Mouse (Mus musculus) embryonic facial prominence, embryonic 13.5 days (tissue): ENCODE measurements around the gene Hist1h3f. TPM values are rescaled to one million over a fixed set of nuclear protein-coding genes. Genes with fewer than 3 reads are reported as not detected.
A peak's percentile ranks its signal among the peaks of the same experiment; 100 is the strongest.
"Not testable (repeated sequence)": the region's sequence is repeated elsewhere in the genome, so short reads cannot be mapped to it uniquely, and the experiment has no call there.

ENCODE experiments used
- ATAC-seq: fragments of 200-750 bp; cut with Nextera tagmentation; 2 replicates; pipeline ENCODE4 v1.8.0; 2017; ENCODE audit warnings: low read depth; ENCODE audit not compliant: insufficient number of reproducible peaks, insufficient read depth, low FRiP score, low TSS enrichment
- H3K27ac ChIP-seq: fragments of 300-500 bp; sonication (generic); 2 replicates; pipeline ENCODE4 v1.5.1; 2015; ENCODE audit warnings: moderate library complexity, mild to moderate bottlenecking, inconsistent platforms
- H3K27me3 ChIP-seq: fragments of 300-500 bp; sonication (generic); 2 replicates; pipeline ENCODE4 v1.6.1; 2015; ENCODE audit warnings: mild to moderate bottlenecking, inconsistent platforms
- H3K36me3 ChIP-seq: fragments of 300-500 bp; sonication (generic); 2 replicates; pipeline ENCODE4 v1.6.1; 2015; ENCODE audit warnings: mild to moderate bottlenecking, inconsistent platforms
- H3K4me1 ChIP-seq: fragments of 300-500 bp; sonication (generic); 2 replicates; pipeline ENCODE4 v1.6.1; 2015; ENCODE audit warnings: inconsistent platforms
- H3K4me2 ChIP-seq: fragments of 300-500 bp; sonication (generic); 2 replicates; pipeline ENCODE4 v1.6.1; 2015; ENCODE audit warnings: moderate library complexity, mild to moderate bottlenecking, inconsistent platforms
- H3K4me3 ChIP-seq: fragments of 300-500 bp; sonication (generic); 2 replicates; pipeline ENCODE4 v1.5.1; 2015; ENCODE audit warnings: mild to moderate bottlenecking, inconsistent platforms
- H3K9ac ChIP-seq: fragments of 300-500 bp; sonication (generic); 2 replicates; pipeline ENCODE4 v1.6.1; 2015; ENCODE audit warnings: mild to moderate bottlenecking, inconsistent platforms
- H3K9me3 ChIP-seq: fragments of 300-500 bp; sonication (generic); 2 replicates; pipeline ENCODE4 v1.6.1; 2016; ENCODE audit warnings: inconsistent platforms
- WGBS: fragments of 180-500 bp; shearing (Covaris S2); methylation state at CpG from one replicate; pipeline ENCODE4 v1.1.7; 2015; ENCODE audit warnings: mixed read lengths; 5-methylcytosine and 5-hydroxymethylcytosine counted together
- polyA plus RNA-seq: library from polyadenylated mRNA; unstranded; fragments of >200 nt; fragmentation: Nextera tagmentation; extraction: Ambion mirVana; gene quantifications from 2 replicates; pipeline ENCODE4 v1.2.1, GENCODE M21; 2015

Gene Hist1h3f
- polyA plus RNA-seq, 1 experiment from 2014 or later: 1.2 TPM

DNA sequence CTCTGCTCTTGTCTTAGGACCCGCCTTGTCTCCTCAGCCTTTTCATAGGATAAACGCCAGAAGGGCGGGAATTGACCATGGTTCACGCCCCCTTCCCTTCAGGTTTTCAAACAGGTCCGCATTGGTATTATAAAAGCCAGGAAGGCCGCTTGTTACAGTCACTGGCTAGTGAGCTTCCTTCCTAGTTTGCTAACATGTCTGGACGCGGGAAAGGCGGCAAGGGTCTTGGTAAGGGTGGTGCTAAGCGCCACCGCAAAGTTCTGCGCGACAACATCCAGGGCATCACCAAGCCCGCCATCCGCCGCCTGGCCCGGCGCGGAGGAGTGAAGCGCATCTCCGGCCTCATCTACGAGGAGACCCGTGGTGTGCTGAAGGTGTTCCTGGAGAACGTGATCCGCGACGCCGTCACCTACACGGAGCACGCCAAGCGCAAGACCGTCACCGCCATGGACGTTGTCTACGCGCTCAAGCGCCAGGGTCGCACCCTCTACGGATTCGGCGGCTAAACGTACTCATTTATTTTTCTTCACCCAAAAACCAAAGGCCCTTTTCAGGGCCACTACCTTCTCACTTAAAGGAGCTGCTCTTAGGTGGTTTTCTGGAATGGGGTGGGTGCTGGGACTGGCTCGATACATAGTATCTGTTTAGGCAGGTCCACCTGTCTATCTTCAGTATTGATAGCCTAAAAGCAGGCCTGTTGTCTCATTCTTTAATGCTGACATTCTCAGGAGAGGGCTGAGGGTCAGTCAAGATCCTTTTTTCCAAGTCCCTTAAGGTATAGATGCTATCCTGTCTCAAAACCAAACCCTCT, 37.8 kb downstream of the Hist1h3f start, which contains the start of gene Hist1h4d:
Gene Hist1h4d (plus strand): TSS at position 191 of the 811 bp plus-strand sequence.
- peak within 1 kb of the TSS; percentile 80 for H3K9ac ChIP-seq
- H3K27ac ChIP-seq: peak within 1 kb of the TSS; percentile 98
- under 1% methylated on average over 43 of the region's 43 CpGs for WGBS
- peaks cover 38% of the 10 kb centered on the region for H3K4me1 ChIP-seq
- H3K4me3 ChIP-seq: peak within 1 kb of the TSS; percentile 59
- peak within 1 kb of the TSS; percentile 84 for H3K4me2 ChIP-seq
- H3K9me3 ChIP-seq: no peaks in the 10 kb centered on the region
- H3K27me3 ChIP-seq: no peaks in the 10 kb centered on the region
- ATAC-seq: peak; percentile 88
- no peaks in the 10 kb centered on the region for H3K36me3 ChIP-seq

DNA sequence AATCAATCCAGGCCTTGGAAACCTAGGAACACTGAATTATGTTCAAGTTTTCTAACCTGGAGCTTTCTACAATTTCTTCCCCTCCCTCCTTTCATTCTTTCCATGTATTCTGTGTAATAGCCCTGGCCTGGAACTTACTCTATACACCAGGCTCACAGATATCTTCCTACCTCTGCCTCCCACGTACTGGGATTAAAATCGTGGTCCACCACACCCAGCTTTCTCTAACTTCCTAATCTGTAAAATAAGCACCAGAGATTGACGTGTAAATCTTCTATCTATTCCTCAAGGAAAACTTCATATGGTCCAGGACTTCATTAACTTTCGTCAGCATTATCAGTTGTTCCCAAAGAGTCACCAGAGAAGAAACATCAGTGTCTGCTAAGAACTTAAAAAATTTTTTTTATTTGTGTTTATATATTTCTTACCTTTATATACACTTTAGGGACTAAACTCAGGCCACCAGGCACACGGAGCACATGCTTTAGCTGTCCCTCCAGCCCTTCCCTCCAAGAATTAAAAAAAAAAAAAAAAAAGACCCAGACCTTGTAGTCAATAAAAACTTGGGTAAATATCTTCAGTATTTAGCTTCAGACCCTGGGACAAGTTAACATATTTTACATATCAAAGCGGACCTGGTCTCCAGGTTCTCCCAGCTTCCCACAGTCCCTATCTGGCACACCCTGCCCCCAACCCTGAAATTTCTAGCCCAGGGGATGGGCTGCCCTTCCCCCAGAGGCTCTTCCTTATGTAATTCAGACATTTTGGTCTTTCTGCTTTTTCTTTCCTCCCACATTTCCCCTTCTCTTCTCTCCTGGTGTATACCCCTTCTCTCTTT, 38.6 kb downstream of the Hist1h3f start:
- Histone ChIP-seq H3K27ac (peak overlapping the region; percentile 98), H3K4me2 (peak overlapping the region; percentile 84), H3K9me3 (no peaks in the 10 kb centered on the region), H3K4me3 (peak overlapping the region; percentile 59), H3K9ac (peak overlapping the region; percentile 80), H3K27me3 (no peaks in the 10 kb centered on the region), H3K4me1 (peaks cover 34% of the 10 kb centered on the region), H3K36me3 (no peaks in the 10 kb centered on the region)
- ATAC-seq: no peak
- 4% methylated on average over 6 of the region's 6 CpGs for WGBS

DNA sequence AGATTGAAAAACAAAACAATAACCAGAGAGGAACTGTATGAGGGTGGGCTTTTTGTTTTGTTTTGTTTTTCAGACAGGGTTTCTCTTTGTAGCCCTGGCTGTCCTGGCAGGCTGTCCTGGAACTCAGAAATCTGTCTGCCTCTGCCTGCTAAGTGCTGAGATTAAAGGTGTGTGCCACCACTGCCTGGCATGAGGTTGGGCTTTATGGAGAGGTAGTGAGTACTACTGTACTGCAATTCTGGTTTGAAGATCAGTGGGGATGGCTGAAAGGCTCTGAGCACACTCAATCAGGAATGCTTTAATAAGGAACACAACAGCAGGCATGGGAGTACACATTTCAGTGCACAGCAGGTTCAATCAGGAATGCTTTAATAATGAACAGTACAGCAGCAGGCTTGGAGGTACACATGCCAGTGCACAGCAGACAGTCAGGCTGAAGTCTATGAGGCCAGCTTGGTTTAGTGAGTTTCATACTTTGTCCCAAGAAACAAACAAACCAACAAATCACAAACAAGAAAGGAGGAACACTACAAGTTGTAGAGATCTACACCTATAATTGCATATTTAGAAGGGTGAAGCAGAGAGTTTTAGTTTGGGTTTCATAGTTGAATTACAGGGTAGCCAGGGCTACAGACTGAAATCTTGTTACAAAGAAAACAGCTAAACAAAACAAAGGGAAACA, 39.7 kb downstream of the Hist1h3f start:
- H3K36me3 ChIP-seq: no peaks in the 10 kb centered on the region
- no peak overlapping the region for H3K4me3 ChIP-seq
- no peaks in the 10 kb centered on the region for H3K9me3 ChIP-seq
- H3K9ac ChIP-seq: peak overlapping the region; percentile 41; the same call in 1 of the 2 replicates
- ATAC-seq: no peak
- peaks cover 34% of the 10 kb centered on the region for H3K4me1 ChIP-seq
- H3K27ac ChIP-seq: peak overlapping the region; percentile 98
- peak overlapping the region; percentile 84 for H3K4me2 ChIP-seq
- no peaks in the 10 kb centered on the region for H3K27me3 ChIP-seq

DNA sequence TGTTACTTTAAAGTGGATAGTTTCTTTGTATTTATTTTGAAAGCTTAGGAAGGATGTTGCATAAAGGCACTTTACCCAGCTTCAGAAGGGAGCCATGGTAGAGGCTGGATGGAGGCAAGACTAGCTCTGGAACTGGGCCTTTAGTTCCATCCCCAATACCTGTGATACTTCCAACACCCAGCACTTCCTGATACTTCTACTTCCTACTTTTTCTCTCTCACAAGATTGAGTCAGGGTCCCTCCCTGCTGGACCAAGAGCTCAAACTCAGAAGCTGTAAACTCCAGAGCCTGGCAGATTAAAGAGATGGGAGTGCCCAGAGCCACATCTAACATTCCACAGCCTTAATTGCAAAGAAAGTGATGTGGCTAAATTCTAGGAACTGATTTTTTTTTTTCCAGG, 40.5 kb downstream of the Hist1h3f start:
- no peak for ATAC-seq
- Histone ChIP-seq H3K27me3 (no peaks in the 10 kb centered on the region), H3K36me3 (no peaks in the 10 kb centered on the region), H3K4me3 (peak overlapping the region; percentile 50), H3K9me3 (no peaks in the 10 kb centered on the region), H3K27ac (peak overlapping the region; percentile 98), H3K9ac (peak overlapping the region; percentile 78), H3K4me1 (peaks cover 34% of the 10 kb centered on the region), H3K4me2 (peak overlapping the region; percentile 84)

DNA sequence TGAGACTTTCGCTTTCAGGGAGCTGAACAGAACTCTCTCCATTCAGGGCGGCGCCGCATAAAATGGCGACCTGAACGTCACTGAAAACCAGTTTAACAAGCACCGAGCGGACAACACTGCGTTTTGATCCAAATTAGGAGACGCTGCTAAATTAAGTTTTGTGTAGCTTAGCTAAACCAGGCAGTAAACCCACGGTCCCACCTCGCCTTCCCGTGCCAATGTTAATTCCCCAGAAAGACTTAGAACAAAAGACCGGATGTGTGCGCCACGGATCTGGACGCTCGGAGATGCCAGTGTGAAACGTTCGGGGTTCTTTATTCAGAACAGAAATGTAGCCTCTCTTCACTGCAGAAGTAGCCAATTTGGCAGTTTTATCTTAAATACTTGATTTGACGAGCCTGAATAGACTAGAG, 41.2 kb downstream of the Hist1h3f start:
- H3K4me3 ChIP-seq: peak overlapping the region; percentile 50
- H3K27ac ChIP-seq: peak overlapping the region; percentile 98
- no peaks in the 10 kb centered on the region for H3K36me3 ChIP-seq
- H3K27me3 ChIP-seq: no peaks in the 10 kb centered on the region
- H3K4me2 ChIP-seq: peak overlapping the region; percentile 84
- H3K9me3 ChIP-seq: no peaks in the 10 kb centered on the region
- H3K4me1 ChIP-seq: peaks cover 34% of the 10 kb centered on the region
- H3K9ac ChIP-seq: peak overlapping the region; percentile 78
- WGBS: under 1% methylated on average over 21 of the region's 21 CpGs
- ATAC-seq: no peak

DNA sequence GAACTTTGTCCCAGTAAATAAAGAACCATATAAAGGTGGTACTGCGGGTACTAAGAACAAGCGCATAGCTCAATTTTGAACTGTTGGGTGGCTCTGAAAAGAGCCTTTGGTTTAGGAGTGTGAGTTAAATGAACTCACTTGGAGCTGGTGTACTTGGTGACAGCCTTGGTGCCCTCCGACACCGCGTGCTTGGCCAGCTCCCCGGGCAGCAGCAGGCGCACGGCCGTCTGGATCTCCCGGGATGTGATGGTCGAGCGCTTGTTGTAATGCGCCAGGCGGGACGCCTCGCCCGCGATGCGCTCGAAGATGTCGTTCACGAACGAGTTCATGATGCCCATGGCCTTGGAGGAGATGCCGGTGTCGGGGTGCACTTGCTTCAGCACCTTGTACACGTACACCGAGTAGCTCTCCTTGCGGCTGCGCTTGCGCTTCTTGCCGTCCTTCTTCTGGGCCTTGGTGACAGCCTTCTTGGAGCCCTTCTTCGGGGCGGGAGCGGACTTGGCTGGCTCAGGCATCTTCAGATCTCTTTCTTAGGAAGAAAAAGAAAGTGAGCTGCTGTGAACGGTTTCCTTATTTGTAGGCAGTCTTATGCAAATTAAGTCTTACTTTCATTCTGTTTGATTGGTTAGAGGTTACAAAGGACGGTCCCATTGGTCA, 41.7 kb downstream of the Hist1h3f start:
- peak overlapping the region; percentile 78 for H3K9ac ChIP-seq
- WGBS: under 1% methylated on average over 34 of the region's 36 CpGs
- H3K27ac ChIP-seq: peak overlapping the region; percentile 98
- ATAC-seq: peak; percentile 85
- peaks cover 34% of the 10 kb centered on the region for H3K4me1 ChIP-seq
- H3K4me3 ChIP-seq: peak overlapping the region; percentile 50
- H3K27me3 ChIP-seq, H3K9me3 ChIP-seq, H3K36me3 ChIP-seq: not testable (repeated sequence)
- peak overlapping the region; percentile 84 for H3K4me2 ChIP-seq

DNA sequence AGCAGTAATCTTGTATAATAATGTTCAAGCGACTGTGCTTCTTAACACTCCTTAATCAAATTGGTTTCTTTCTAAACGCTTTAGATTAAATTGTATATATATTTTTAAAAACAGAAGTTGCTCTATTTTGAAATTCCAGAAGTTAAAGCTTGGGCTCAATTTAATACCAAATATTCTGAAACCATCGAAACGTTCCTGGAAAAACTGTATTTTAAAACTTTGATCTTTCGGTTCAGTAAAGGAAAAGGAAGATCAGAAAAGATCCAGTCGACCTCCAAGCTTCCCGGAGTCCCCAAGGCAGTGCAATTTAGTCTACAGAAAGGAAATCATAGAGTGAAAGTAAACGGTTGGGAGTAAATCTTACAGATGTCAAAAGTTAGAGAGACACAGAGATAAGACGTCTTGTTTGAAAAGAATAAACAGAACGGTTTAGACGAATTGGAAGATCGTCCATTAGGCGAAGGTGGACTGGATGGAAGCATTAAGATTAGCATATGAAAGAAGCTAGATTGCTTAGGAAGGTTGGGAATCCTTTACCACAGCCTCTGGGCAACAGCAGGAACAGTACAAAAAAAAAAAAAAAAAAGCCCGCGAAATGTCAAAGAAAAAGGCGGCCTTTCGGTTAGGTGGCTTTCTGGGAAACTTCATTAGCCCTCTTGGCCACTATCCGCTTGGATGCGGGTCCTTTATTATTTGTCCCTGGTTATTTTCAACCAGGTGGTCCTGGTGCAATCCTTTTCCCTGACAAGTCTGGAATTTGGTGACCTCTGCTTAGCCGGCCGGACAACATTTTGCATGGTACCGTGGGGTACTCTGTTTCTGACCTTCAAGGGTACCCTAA, 42.5 kb downstream of the Hist1h3f start:
- Histone ChIP-seq H3K4me3 (peak overlapping the region; percentile 50), H3K36me3 (no peaks in the 10 kb centered on the region), H3K4me2 (peak overlapping the region; percentile 84), H3K27me3 (no peaks in the 10 kb centered on the region), H3K9ac (peak overlapping the region; percentile 72), H3K27ac (peak overlapping the region; percentile 95), H3K9me3 (no peaks in the 10 kb centered on the region), H3K4me1 (peaks cover 29% of the 10 kb centered on the region)
- ATAC-seq: no peak
- 2% methylated on average over 22 of the region's 22 CpGs for WGBS

DNA sequence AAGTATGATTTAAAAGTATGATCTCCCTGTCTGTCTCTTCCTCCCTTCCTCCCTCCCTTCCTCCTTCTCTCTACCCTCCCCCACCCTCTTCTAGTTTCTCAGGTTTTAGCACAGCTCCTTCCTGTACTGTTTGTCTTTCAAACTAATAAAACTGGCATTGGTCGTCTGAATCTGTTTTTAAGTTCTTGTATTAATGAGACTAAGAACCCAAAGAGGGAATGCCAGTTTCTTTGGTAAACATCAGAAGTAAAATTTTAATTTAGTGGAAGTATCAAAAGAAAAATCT, 43.0 kb downstream of the Hist1h3f start:
- Histone ChIP-seq H3K9ac (peak overlapping the region; percentile 72), H3K4me3 (peak overlapping the region; percentile 50), H3K4me2 (peak overlapping the region; percentile 84), H3K27ac (peak overlapping the region; percentile 95), H3K36me3 (no peaks in the 10 kb centered on the region), H3K27me3 (no peaks in the 10 kb centered on the region), H3K9me3 (no peaks in the 10 kb centered on the region), H3K4me1 (peaks cover 28% of the 10 kb centered on the region)
- ATAC-seq: no peak
- 7% methylated on average over 1 of the region's 1 CpGs for WGBS

DNA sequence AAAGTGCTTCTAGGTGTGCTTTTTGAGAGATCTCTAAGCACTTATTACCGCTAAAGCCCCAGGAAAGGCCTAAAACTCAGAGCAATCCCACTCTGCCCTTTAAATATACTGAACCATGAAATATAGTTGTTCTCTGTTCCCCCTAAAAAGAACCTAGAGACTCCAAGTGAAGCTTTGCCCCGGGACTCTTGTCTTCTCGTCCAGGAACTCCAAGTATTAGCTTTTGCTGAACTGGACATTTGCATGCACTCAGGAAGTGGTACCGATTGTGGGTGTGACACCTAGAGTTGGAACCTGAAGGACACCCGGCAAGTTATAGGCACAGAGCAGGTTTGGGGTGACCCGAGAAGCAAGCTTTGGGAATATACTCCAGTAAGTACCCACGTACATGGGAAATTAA, 47.4 kb downstream of the Hist1h3f start:
- no peaks in the 10 kb centered on the region for H3K27me3 ChIP-seq
- H3K9ac ChIP-seq: no peak overlapping the region
- H3K4me3 ChIP-seq: no peak overlapping the region
- no peak overlapping the region for H3K4me2 ChIP-seq
- no peak overlapping the region for H3K27ac ChIP-seq
- no peaks in the 10 kb centered on the region for H3K9me3 ChIP-seq
- ATAC-seq: no peak
- peaks cover 4% of the 10 kb centered on the region; the same call in 1 of the 2 replicates for H3K4me1 ChIP-seq
- WGBS: 93% methylated on average over 7 of the region's 7 CpGs
- no peaks in the 10 kb centered on the region for H3K36me3 ChIP-seq

DNA sequence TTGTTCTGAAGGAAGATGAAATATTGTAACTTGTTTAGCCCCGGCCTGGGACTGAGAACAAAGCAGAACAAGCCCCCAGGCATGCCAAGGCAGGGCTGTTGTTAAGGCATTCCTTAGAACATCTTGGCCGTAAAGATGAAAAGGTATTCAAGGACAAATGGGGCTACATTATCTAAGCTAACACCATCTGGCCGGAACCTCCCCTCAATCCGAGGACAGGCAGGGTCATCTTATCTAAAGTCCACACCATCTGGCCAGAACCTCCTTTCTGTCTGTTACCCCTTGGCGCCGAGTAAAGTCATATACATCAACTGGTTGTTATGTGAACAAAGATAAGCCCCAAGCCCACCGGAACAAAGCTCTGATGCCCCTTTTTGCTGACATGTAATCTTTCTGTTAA, 48.0 kb downstream of the Hist1h3f start:
- H3K27ac ChIP-seq, H3K9ac ChIP-seq, H3K36me3 ChIP-seq, H3K4me1 ChIP-seq, H3K4me3 ChIP-seq, H3K4me2 ChIP-seq, ATAC-seq, H3K9me3 ChIP-seq, H3K27me3 ChIP-seq: not testable (repeated sequence)
- 86% methylated on average over 7 of the region's 7 CpGs for WGBS
